Mouse (Mus musculus) gastrocnemius, postnatal 10 days (tissue): ENCODE data around the gene Gm13083. TPM values are rescaled to one million over a fixed set of nuclear protein-coding genes. Genes with fewer than 3 reads are reported as not detected.
"Not testable (repeated sequence)": the region's sequence is repeated elsewhere in the genome, so short reads cannot be mapped to it uniquely, and the experiment has no call there.

ENCODE experiments used
- DNase-seq: peaks from one replicate; pipeline ENCODE4 v3.0.0; 2021; ENCODE audit warnings: mixed read lengths
- long read RNA-seq, 2 experiments: library from polyadenylated mRNA; stranded (forward); transcript quantifications; one replicate each; pipeline ENCODE4 v2.0.0; 2021
- total RNA-seq, 2 experiments: library from RNA; stranded (reverse); gene quantifications; 2 replicates each; pipeline ENCODE4 v1.2.3; 2021

The Gm13083 gene
- total RNA-seq: not detected
- long read RNA-seq, experiment 1: 0 reads
- long read RNA-seq, experiment 2: 0 reads

- not testable (repeated sequence) for DNase-seq
These were observed at the start of gene Gm13083 for GRCm38 (mm10) chr4:143614703-143615102. TSS of gene Gm13083 (plus strand) at chr4:143615003.

DNA sequence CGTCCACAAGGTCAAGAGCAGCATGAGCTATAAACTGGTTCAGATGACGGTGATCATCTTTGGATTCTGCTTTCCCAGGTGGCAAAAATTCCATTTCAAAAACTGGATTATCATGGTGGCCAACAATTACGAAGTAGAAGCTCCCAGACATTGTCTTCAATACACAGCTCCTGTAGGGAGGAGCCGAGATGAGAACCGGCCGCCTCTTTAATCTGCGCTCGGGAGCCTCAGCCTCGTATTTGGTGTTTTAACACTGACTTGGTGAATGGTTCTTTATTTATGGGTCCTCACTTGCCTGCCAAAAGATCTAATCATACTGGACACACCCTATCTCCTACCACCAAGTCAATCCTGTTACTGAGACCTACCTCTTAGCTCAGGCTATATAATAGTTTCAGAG is 2.9 kb upstream of the Gm13083 start:
- DNase-seq: not testable (repeated sequence)

- not testable (repeated sequence) for DNase-seq
These were observed 3.3 kb downstream of the Gm13083 start for GRCm38 (mm10) chr4:143618101-143618500.

GRCm38 (mm10) chr4:143657146-143657545 is 42.3 kb downstream of the Gm13083 start, which contains the start of gene Gm13088:
TSS of gene Gm13088 (minus strand) at chr4:143657246.
- not testable (repeated sequence) for DNase-seq

Other genes starting within 250 kb of the Gm13083 start
- under 1 TPM; 0.19 to 0.25 TPM for gene Pramel1, start 220.6 kb upstream of the Gm13083 start, total RNA-seq
- gene Pramef8, start 202.6 kb upstream of the Gm13083 start, total RNA-seq: 1 to 10 TPM; 7.3 TPM
- not detected for gene Oog4, start 164.7 kb upstream of the Gm13083 start, total RNA-seq
- not detected for gene Gm13043, start 103.7 kb upstream of the Gm13083 start, total RNA-seq
- not detected for gene Gm13040, start 79.0 kb upstream of the Gm13083 start, total RNA-seq
- gene BC080695, start 63.3 kb upstream of the Gm13083 start, total RNA-seq: not detected
- not detected for gene Gm13057, start 63.3 kb upstream of the Gm13083 start, total RNA-seq
- not detected for gene Gm13088, start 42.2 kb downstream of the Gm13083 start, total RNA-seq
- gene Gm13089, start 87.7 kb downstream of the Gm13083 start, total RNA-seq: not detected
- gene Gm13078, start 104.5 kb downstream of the Gm13083 start, total RNA-seq: not detected
- gene Gm13023, start 174.3 kb downstream of the Gm13083 start, total RNA-seq: not detected
- not detected for gene Gm13084, start 201.1 kb downstream of the Gm13083 start, total RNA-seq
- not detected for gene Gm13103, start 231.5 kb downstream of the Gm13083 start, total RNA-seq